22 mouse cellular contexts compared by ENCODE assay signal in the genomic region with DNA sequence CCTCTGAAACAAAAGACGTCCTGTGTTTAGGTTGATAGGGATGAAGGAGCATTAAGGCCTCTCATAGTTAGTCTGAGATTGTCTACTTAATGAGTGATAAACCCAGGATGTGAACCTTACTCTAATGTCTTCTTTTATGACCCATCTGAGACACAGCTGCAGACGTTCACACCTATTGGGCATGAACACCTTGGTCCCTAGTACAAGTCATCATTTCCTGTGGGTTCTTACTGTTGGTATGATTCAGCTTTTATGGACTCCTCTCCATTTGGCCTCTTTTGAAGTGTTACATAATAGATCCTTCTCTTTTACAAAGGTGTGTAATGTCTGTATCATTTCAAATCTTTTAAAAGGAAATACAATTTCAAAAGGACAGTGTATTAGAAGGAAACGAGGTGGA.
"Had no signal": no experiment of that assay in that cellular context is flagged by ENCODE, and none has a peak within 500 bp of the region (broad histone marks: within the 10 kb centered on the region; RNA-seq: fewer than 3 reads in every experiment).

No protein-coding gene starts in this region.

- DNase-seq: kidney, adult 8-10 months; kidney, postnatal 10 days; kidney, postnatal 36 days; layer of hippocampus, postnatal 36 days; left cerebral cortex, postnatal 4 days; liver, postnatal 0 days; lung, embryonic 14.5 days; right cerebral cortex, postnatal 25 days; spleen, adult 18-20 months; thymus, adult 18-20 months; thymus, postnatal 4 days had no signal

- H3K4me1 ChIP-seq: kidney, embryonic 15.5 days; limb, embryonic 12.5 days; limb, embryonic 15.5 days; midbrain, embryonic 10.5 days; midbrain, embryonic 13.5 days; stomach, embryonic 15.5 days had no signal

- H3K36me3 ChIP-seq: kidney, embryonic 15.5 days; limb, embryonic 12.5 days; limb, embryonic 15.5 days; midbrain, embryonic 10.5 days; midbrain, embryonic 13.5 days; stomach, embryonic 15.5 days had no signal

- H3K27me3 ChIP-seq: kidney, embryonic 15.5 days; limb, embryonic 12.5 days; limb, embryonic 15.5 days; megakaryocyte, embryonic 14.5 days; midbrain, embryonic 13.5 days; stomach, embryonic 15.5 days had no signal

- H3K9me3 ChIP-seq: kidney, embryonic 15.5 days; limb, embryonic 12.5 days; limb, embryonic 15.5 days; megakaryocyte, embryonic 14.5 days; midbrain, embryonic 10.5 days; midbrain, embryonic 13.5 days; stomach, embryonic 15.5 days had no signal

- ATAC-seq: liver, postnatal 0 days; lung, postnatal 0 days; midbrain, embryonic 13.5 days had no signal

- H3K4me3 ChIP-seq: kidney, embryonic 15.5 days; limb, embryonic 12.5 days; limb, embryonic 15.5 days; megakaryocyte, embryonic 14.5 days; midbrain, embryonic 10.5 days; midbrain, embryonic 13.5 days; stomach, embryonic 15.5 days had no signal

- H3K27ac ChIP-seq: kidney, embryonic 15.5 days; limb, embryonic 12.5 days; limb, embryonic 15.5 days; liver, embryonic 14.5 days; macrophage; midbrain, embryonic 10.5 days; midbrain, embryonic 13.5 days; stomach, embryonic 15.5 days had no signal

- H3K4me2 ChIP-seq: kidney, embryonic 15.5 days; limb, embryonic 12.5 days; limb, embryonic 15.5 days; liver, embryonic 11.5 days; lung, embryonic 14.5 days; midbrain, embryonic 13.5 days; stomach, embryonic 15.5 days had no signal

- H3K9ac ChIP-seq: kidney, embryonic 15.5 days; limb, embryonic 12.5 days; limb, embryonic 15.5 days; liver, embryonic 14.5 days; liver, postnatal 0 days; lung, embryonic 14.5 days; midbrain, embryonic 13.5 days; stomach, embryonic 15.5 days had no signal
